Mouse (Mus musculus): ENCODE data around the gene Pet100. TPM values are rescaled to one million over a fixed set of nuclear protein-coding genes. Genes with fewer than 3 reads are reported as not detected.

The Pet100 gene
- polyA plus RNA-seq, 1 experiment, result not detected

- whole genome bisulfite sequencing, result 85% methylated on average over 7 of the region's 7 CpGs
- TF ChIP-seq POLR2A (IDR thresholded peaks at IDR 0.05; ENCODE audit: insufficient read depth, low read depth, low read length) (no peak), CTCF (IDR thresholded peaks at IDR 0.05; ENCODE audit: insufficient read depth, low read depth, low read length) (no peak)
- no peak overlapping the region for H3K4me3 ChIP-seq (ENCODE audit: insufficient read depth, low read depth, low read length)
- no peak overlapping the region for H3K27ac ChIP-seq (ENCODE audit: insufficient read depth, low read depth, low read length)
- H3K4me1 ChIP-seq (ENCODE audit: control insufficient read depth, insufficient read depth, low read length), result no peaks in the 10 kb centered on the region
These were observed 13.5 kb upstream of the Pet100 start for GRCm38 (mm10) chr8:3607822-3608221.

- no peak overlapping the region for H3K4me3 ChIP-seq (ENCODE audit: insufficient read depth, low read depth, low read length)
- H3K27ac ChIP-seq (ENCODE audit: insufficient read depth, low read depth, low read length), result no peak overlapping the region
- TF ChIP-seq CTCF (IDR thresholded peaks at IDR 0.05; ENCODE audit: insufficient read depth, low read depth, low read length) (no peak), POLR2A (IDR thresholded peaks at IDR 0.05; ENCODE audit: insufficient read depth, low read depth, low read length) (no peak)
- H3K4me1 ChIP-seq (ENCODE audit: control insufficient read depth, insufficient read depth, low read length), result no peaks in the 10 kb centered on the region
- WGBS, result 74% methylated on average over 12 of the region's 12 CpGs
These were observed 12.1 kb upstream of the Pet100 start for GRCm38 (mm10) chr8:3609046-3609815.

- H3K27ac ChIP-seq (ENCODE audit: insufficient read depth, low read depth, low read length), result no peak overlapping the region
- H3K4me3 ChIP-seq (ENCODE audit: insufficient read depth, low read depth, low read length), result no peak overlapping the region
- TF ChIP-seq CTCF (IDR thresholded peaks at IDR 0.05; ENCODE audit: insufficient read depth, low read depth, low read length), result no peak
- TF ChIP-seq POLR2A (IDR thresholded peaks at IDR 0.05; ENCODE audit: insufficient read depth, low read depth, low read length), result no peak
- no peaks in the 10 kb centered on the region for H3K4me1 ChIP-seq (ENCODE audit: control insufficient read depth, insufficient read depth, low read length)
- 80% methylated on average over 6 of the region's 6 CpGs for WGBS
These were observed 11.6 kb upstream of the Pet100 start for GRCm38 (mm10) chr8:3609816-3610150.

- no peak overlapping the region for H3K27ac ChIP-seq (ENCODE audit: insufficient read depth, low read depth, low read length)
- TF ChIP-seq CTCF (IDR thresholded peaks at IDR 0.05; ENCODE audit: insufficient read depth, low read depth, low read length), result no peak
- no peak for TF ChIP-seq POLR2A (IDR thresholded peaks at IDR 0.05; ENCODE audit: insufficient read depth, low read depth, low read length)
- 63% methylated on average over 8 of the region's 8 CpGs for WGBS
- H3K4me3 ChIP-seq (ENCODE audit: insufficient read depth, low read depth, low read length), result no peak overlapping the region
- peaks cover 2% of the 10 kb centered on the region for H3K4me1 ChIP-seq (ENCODE audit: control insufficient read depth, insufficient read depth, low read length)
These were observed 771 bp downstream of the Pet100 start for GRCm38 (mm10) chr8:3622119-3622518.

- no peak within 1 kb of the TSS for H3K27ac ChIP-seq (ENCODE audit: insufficient read depth, low read depth, low read length)
- 63% methylated on average over 1 of the region's 1 CpGs for WGBS
- peaks cover under 1% of the 10 kb centered on the region for H3K4me1 ChIP-seq (ENCODE audit: control insufficient read depth, insufficient read depth, low read length)
- H3K4me3 ChIP-seq (ENCODE audit: insufficient read depth, low read depth, low read length), result no peak within 1 kb of the TSS
- TF ChIP-seq POLR2A (IDR thresholded peaks at IDR 0.05; ENCODE audit: insufficient read depth, low read depth, low read length), result no peak
- TF ChIP-seq CTCF (IDR thresholded peaks at IDR 0.05; ENCODE audit: insufficient read depth, low read depth, low read length), result no peak
These were observed 4.1 kb downstream of the Pet100 start, which contains the start of gene Pcp2 for GRCm38 (mm10) chr8:3625445-3625844. TSS of gene Pcp2 (minus strand) at chr8:3625545.

- no peak for TF ChIP-seq CTCF (IDR thresholded peaks at IDR 0.05; ENCODE audit: insufficient read depth, low read depth, low read length)
- TF ChIP-seq POLR2A (IDR thresholded peaks at IDR 0.05; ENCODE audit: insufficient read depth, low read depth, low read length), result no peak
- WGBS, result 56% methylated on average over 5 of the region's 5 CpGs
- no peak overlapping the region for H3K4me3 ChIP-seq (ENCODE audit: insufficient read depth, low read depth, low read length)
These were observed 5.6 kb downstream of the Pet100 start for GRCm38 (mm10) chr8:3626971-3627370.

GRCm38 (mm10) chr8:3628014-3628413, 6.7 kb downstream of the Pet100 start:
- TF ChIP-seq CTCF (IDR thresholded peaks at IDR 0.05; ENCODE audit: insufficient read depth, low read depth, low read length) (no peak), POLR2A (IDR thresholded peaks at IDR 0.05; ENCODE audit: insufficient read depth, low read depth, low read length) (no peak)

More at GRCm38 (mm10) chr8:3626971-3627370, 5.6 kb downstream of the Pet100 start:
- Histone ChIP-seq H3K27ac (ENCODE audit: insufficient read depth, low read depth, low read length) (no peak overlapping the region), H3K4me1 (ENCODE audit: control insufficient read depth, insufficient read depth, low read length) (peaks cover 10% of the 10 kb centered on the region)

GRCm38 (mm10) chr8:3630647-3631477, 9.5 kb downstream of the Pet100 start, which contains the start of gene Stxbp2:
TSS of gene Stxbp2 (plus strand) at chr8:3630955.
- no peak for TF ChIP-seq CTCF (IDR thresholded peaks at IDR 0.05; ENCODE audit: insufficient read depth, low read depth, low read length)
- TF ChIP-seq POLR2A (IDR thresholded peaks at IDR 0.05; ENCODE audit: insufficient read depth, low read depth, low read length), result peak; percentile 17; the same call in 1 of the 2 replicates
- Histone ChIP-seq H3K4me1 (ENCODE audit: control insufficient read depth, insufficient read depth, low read length) (peaks cover 10% of the 10 kb centered on the region), H3K4me3 (ENCODE audit: insufficient read depth, low read depth, low read length) (peak within 1 kb of the TSS; percentile 49), H3K27ac (ENCODE audit: insufficient read depth, low read depth, low read length) (no peak within 1 kb of the TSS)
- 3% methylated on average over 47 of the region's 47 CpGs for WGBS

More at GRCm38 (mm10) chr8:3628014-3628413, 6.7 kb downstream of the Pet100 start:
- Histone ChIP-seq H3K4me3 (ENCODE audit: insufficient read depth, low read depth, low read length) (no peak overlapping the region), H3K4me1 (ENCODE audit: control insufficient read depth, insufficient read depth, low read length) (peaks cover 10% of the 10 kb centered on the region), H3K27ac (ENCODE audit: insufficient read depth, low read depth, low read length) (no peak overlapping the region)
- 24% methylated on average over 5 of the region's 5 CpGs for WGBS

- 19% methylated on average over 8 of the region's 8 CpGs for WGBS
- Histone ChIP-seq H3K4me1 (ENCODE audit: control insufficient read depth, insufficient read depth, low read length) (peaks cover 10% of the 10 kb centered on the region), H3K4me3 (ENCODE audit: insufficient read depth, low read depth, low read length) (peak overlapping the region; percentile 49), H3K27ac (ENCODE audit: insufficient read depth, low read depth, low read length) (no peak overlapping the region)
- TF ChIP-seq CTCF (IDR thresholded peaks at IDR 0.05; ENCODE audit: insufficient read depth, low read depth, low read length), result no peak
- TF ChIP-seq POLR2A (IDR thresholded peaks at IDR 0.05; ENCODE audit: insufficient read depth, low read depth, low read length), result no peak
These were observed 10.1 kb downstream of the Pet100 start for GRCm38 (mm10) chr8:3631478-3631875.
